Mouse (Mus musculus) embryonic facial prominence, embryonic 10.5 days (tissue): ENCODE measurements around the gene Dbnl. TPM values are rescaled to one million over a fixed set of nuclear protein-coding genes. Genes with fewer than 3 reads are reported as not detected.

Source experiments
- DNase-seq: peaks from one replicate; pipeline ENCODE4 v3.0.0-alpha.2; 2017; ENCODE audit warnings: low spot score
- H3K27ac ChIP-seq: fragments of 300-500 bp; sonication (generic); replicated peaks from 2 replicates; pipeline ENCODE4 v1.5.1; 2016; ENCODE audit warnings: mild to moderate bottlenecking
- H3K27me3 ChIP-seq: fragments of 300-500 bp; sonication (generic); replicated peaks from 2 replicates; pipeline ENCODE4 v1.6.1; 2016; ENCODE audit warnings: low read depth, mild to moderate bottlenecking; ENCODE audit not compliant: poor library complexity, severe bottlenecking
- H3K36me3 ChIP-seq: fragments of 300-500 bp; sonication (generic); replicated peaks from 2 replicates; pipeline ENCODE4 v1.6.1; 2016; ENCODE audit warnings: mild to moderate bottlenecking, moderate library complexity
- H3K4me1 ChIP-seq: fragments of 300-500 bp; sonication (generic); 2 replicates; pipeline ENCODE4 v1.6.1; 2016
- H3K4me3 ChIP-seq: fragments of 300-500 bp; sonication (generic); 2 replicates; pipeline ENCODE4 v1.5.1; 2016; ENCODE audit warnings: mild to moderate bottlenecking, moderate library complexity
- H3K9me3 ChIP-seq: fragments of 300-500 bp; sonication (generic); 2 replicates; pipeline ENCODE4 v1.6.1; 2016; ENCODE audit warnings: mild to moderate bottlenecking
- WGBS: fragments of 180-500 bp; shearing (Covaris S2); methylation state at CpG from one replicate; pipeline ENCODE4 v1.1.7; 2016; 5-methylcytosine and 5-hydroxymethylcytosine counted together
- polyA plus RNA-seq: library from polyadenylated mRNA; unstranded; fragments of >200 nt; fragmentation: Nextera tagmentation; extraction: Ambion mirVana; gene quantifications from 2 replicates; pipeline ENCODE4 v1.2.1, GENCODE M21; 2016

Dbnl gene
- polyA plus RNA-seq, 1 experiment from 2014 or later, result 137 TPM

DNA sequence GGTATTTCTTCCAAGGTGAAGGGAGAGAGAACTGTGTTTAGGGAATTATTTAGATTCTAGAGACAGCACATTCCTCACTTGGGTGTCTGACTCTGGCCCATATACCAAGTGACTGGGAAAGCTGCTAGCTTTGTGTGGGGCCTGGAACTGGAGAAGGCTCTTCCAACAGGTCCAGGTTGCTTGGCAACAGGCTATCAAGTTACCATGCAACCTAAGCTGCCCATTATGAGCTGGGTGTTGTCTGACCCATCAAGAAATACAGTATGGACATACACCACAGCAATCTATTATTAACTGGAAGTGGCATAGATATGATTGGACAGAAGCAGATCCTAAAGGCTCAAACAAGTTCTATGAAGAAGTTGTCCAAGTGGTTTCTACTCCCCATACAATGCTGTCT is 37.1 kb downstream of the Dbnl start:
- DNase-seq, result no peak
- H3K4me1 ChIP-seq, result 0 out of 2 replicates have a peak, but pooled peaks cover 5% of the 10 kb centered on the region
- no peaks in the 10 kb centered on the region for H3K27me3 ChIP-seq
- H3K36me3 ChIP-seq, result peaks cover 28% of the 10 kb centered on the region
- H3K27ac ChIP-seq, result no peak overlapping the region
- H3K4me3 ChIP-seq, result no peak overlapping the region
- no peaks in the 10 kb centered on the region for H3K9me3 ChIP-seq

DNA sequence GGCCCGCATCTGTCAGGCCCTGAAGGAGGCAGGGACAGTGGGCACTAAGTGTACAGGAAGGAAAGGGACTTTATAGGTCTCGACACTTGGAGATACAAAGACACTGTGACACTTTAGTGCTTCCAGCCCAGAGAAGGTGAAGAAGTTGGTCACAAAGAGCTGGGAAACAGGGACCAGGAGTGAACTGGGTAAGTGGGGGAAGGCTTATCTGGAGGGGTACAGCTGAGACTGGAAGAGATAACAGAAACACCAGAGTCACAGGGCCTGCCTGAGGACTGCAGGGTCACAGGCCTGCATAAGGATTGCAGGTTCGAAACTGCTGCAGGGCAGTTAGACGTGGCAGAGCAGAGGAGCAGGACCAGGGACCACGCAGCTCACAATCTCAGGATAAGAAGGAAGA is 39.6 kb downstream of the Dbnl start:
- H3K27me3 ChIP-seq, result no peaks in the 10 kb centered on the region
- 0 out of 2 replicates have a peak, but pooled peaks cover 5% of the 10 kb centered on the region for H3K4me1 ChIP-seq
- H3K4me3 ChIP-seq, result no peak overlapping the region
- no peaks in the 10 kb centered on the region for H3K9me3 ChIP-seq
- no peak overlapping the region for H3K27ac ChIP-seq
- 90% methylated on average over 5 of the region's 5 CpGs for WGBS
- DNase-seq, result no peak
- H3K36me3 ChIP-seq, result peaks cover 53% of the 10 kb centered on the region

DNA sequence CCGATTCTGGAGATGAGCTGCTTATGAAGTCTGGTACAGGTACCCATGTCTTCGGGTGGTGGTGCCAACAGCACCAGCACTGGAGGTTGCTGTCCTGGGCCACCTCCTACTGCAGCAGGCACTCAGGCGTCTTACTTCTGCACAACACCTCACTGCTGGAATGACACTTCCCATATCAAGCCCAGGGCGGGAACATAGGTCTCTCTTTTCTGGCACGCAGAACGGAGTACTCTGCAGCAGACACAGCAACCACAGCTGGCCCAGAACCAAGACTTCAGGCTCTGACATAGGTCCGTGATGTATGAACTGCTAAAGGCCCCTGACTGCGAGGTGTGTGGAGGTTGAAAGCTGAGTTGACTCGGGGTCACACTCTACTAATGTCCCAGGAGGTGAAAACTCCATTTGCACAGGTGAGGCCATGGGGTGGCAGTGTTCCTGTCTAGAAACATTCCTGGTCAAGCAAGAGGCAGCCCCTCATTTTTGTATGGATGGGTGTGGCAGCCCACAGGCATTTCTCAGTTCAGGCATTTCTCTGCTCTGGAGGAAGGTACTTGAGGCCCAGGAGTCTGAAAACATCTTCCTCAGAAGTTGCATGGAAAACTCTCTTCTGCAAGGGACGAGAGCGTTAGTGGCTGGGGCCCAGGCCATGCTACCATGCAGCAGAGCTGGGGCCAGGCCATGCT is 40.4 kb downstream of the Dbnl start:
- DNase-seq, result no peak
- Histone ChIP-seq H3K4me3 (no peak overlapping the region), H3K9me3 (no peaks in the 10 kb centered on the region), H3K36me3 (peaks cover 59% of the 10 kb centered on the region), H3K4me1 (0 out of 2 replicates have a peak, but pooled peaks cover 5% of the 10 kb centered on the region), H3K27ac (no peak overlapping the region), H3K27me3 (no peaks in the 10 kb centered on the region)
- 90% methylated on average over 11 of the region's 11 CpGs for WGBS

DNA sequence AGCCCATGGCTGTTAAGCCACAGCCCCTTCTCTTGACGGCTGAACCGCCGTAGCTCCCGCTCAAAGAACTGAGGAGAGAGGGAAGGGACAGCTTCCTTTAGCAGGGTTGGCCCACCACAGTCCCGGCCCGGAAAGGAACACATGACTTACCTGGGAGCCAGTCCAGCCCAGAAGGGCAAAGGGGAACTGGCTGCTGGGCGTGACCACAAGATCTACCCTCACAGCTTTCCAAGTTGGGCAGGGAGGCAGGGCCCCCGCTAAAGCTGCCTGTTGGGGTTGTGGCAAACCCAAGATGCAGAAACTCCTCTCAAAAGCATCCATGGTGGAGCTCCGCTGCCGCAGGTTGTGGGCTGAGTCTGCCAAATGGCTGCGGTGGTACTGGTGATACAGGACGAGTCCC is 41.0 kb downstream of the Dbnl start:
- H3K27ac ChIP-seq, result no peak overlapping the region
- 0 out of 2 replicates have a peak, but pooled peaks cover 5% of the 10 kb centered on the region for H3K4me1 ChIP-seq
- no peaks in the 10 kb centered on the region for H3K27me3 ChIP-seq
- 90% methylated on average over 12 of the region's 12 CpGs for WGBS
- H3K4me3 ChIP-seq, result no peak overlapping the region
- H3K36me3 ChIP-seq, result peaks cover 64% of the 10 kb centered on the region
- no peaks in the 10 kb centered on the region for H3K9me3 ChIP-seq
- no peak for DNase-seq

DNA sequence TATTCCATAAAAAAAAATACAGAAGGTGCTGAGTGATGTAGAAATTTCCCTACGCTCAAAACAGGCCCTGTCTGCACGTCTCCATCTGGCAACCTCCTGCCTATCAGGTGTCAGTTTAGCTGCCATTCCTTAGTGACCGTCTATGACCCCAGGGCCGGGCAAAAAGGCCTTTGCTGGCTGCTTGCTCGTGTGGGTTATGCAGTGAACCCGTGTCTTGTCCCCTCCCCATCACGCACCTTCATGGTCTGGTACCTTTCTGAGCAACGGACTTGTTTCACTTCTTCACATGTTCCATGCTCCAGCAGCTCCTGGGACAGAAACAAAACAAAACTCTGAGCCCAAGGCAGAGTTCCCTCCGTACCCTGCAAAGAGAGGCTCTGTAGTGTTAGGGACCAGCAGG is 46.2 kb downstream of the Dbnl start:
- Histone ChIP-seq H3K36me3 (peaks cover 49% of the 10 kb centered on the region), H3K27ac (no peak overlapping the region), H3K4me3 (no peak overlapping the region), H3K27me3 (no peaks in the 10 kb centered on the region), H3K9me3 (no peaks in the 10 kb centered on the region), H3K4me1 (peaks cover 18% of the 10 kb centered on the region)
- WGBS, result 84% methylated on average over 9 of the region's 9 CpGs
- no peak for DNase-seq

DNA sequence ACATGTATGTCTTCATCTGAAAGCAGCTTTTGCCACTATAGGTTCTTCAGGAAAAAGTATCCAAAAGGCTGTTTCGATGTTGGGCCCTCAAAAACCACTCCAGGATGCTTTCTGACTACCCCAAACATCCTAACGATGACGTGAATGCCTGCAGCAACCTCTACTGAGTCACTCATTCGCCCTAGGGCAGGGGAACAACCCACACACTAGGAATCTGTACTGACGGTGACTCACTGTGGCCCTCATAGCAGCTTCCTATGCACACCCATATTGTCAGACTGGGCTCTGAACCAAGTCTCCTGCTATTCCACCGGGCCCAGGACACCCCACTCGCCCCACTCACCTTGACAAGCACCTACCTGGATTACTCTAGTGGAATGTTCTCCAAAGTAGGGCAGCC is 46.8 kb downstream of the Dbnl start:
- WGBS, result 84% methylated on average over 7 of the region's 7 CpGs
- no peaks in the 10 kb centered on the region for H3K9me3 ChIP-seq
- no peak overlapping the region for H3K27ac ChIP-seq
- no peaks in the 10 kb centered on the region for H3K27me3 ChIP-seq
- H3K4me3 ChIP-seq, result no peak overlapping the region
- H3K4me1 ChIP-seq, result peaks cover 23% of the 10 kb centered on the region
- H3K36me3 ChIP-seq, result peaks cover 43% of the 10 kb centered on the region
- no peak for DNase-seq

DNA sequence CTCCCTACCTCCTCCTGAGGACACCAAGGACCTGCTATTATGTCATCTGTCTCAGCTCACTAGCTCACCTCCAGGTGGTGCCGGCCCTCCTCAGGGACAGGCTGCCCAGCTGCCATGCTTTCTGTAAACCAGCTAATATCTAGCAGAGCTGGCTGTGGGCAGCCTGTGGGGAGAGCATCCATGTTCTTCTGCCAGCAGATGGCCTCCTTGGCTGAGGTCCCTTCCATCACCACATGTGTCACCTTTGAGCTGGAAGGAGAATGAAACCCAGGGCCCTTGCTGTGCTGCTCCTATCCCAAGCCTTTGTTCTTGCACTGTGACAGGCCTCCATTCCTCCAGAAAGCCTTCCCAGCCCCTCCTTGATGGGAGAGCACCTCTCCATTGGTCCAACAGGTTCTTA is 47.8 kb downstream of the Dbnl start:
- no peak overlapping the region for H3K27ac ChIP-seq
- no peak for DNase-seq
- H3K4me1 ChIP-seq, result peaks cover 24% of the 10 kb centered on the region
- H3K27me3 ChIP-seq, result no peaks in the 10 kb centered on the region
- 60% methylated on average over 1 of the region's 1 CpGs for WGBS
- no peaks in the 10 kb centered on the region for H3K9me3 ChIP-seq
- H3K4me3 ChIP-seq, result no peak overlapping the region
- peaks cover 35% of the 10 kb centered on the region for H3K36me3 ChIP-seq

DNA sequence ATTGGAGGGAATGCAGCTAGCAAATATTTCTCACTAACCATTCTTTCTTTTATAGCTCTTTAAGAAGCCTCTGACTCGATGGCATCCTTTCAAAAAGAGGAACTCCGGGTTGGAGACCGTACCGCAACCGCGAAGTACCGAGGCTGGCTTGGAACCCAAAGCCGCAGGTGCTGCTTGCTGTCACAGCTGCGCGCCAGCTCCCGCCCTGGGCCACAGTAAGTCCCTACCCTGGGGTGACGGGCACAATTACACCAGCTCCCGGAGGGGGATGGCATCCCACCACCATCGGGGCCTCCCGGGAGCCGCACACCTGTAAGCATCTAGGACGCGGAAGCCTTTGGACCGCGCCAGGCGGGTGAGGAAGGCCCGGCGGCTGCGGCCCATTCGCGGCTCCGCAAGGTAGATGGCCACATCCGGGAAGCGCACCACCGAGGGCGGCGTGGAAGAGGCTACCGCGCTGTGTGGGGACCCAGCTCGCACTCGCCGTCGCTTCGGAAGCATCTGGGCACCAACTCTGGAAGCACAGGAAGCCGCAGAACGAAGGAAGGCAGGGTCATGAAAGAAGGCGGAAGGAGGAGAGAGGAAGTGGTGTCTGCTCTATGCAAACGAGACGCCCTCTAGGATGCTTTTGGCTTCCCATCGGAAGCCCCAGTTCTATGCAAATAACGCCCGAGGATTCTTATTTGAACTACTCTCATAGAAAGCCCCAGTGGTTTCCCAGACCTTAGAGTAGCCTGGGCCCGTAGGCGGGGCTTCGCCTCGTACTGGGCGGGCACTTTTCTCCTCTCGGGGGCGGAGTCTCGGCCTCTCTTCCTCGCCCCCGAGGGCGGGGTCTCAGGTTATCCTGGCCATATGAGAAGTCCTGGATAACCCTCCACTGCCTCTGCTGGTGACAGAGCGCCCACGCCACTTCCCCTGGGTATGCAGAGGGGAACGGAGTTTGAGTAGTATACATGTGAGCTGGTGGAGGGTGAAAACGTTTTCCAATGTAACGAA is 49.3 kb downstream of the Dbnl start, which contains the start of gene Polm:
Polm (minus strand) TSS at position 766 of the 996 bp plus-strand sequence.
- peak; percentile 94 for DNase-seq
- no peaks in the 10 kb centered on the region for H3K9me3 ChIP-seq
- no peaks in the 10 kb centered on the region for H3K27me3 ChIP-seq
- H3K4me3 ChIP-seq, result peak within 1 kb of the TSS; percentile 91
- H3K36me3 ChIP-seq, result peaks cover 21% of the 10 kb centered on the region
- WGBS, result under 1% methylated on average over 63 of the region's 63 CpGs
- H3K27ac ChIP-seq, result peak within 1 kb of the TSS; percentile 87
- peaks cover 24% of the 10 kb centered on the region for H3K4me1 ChIP-seq

DNA sequence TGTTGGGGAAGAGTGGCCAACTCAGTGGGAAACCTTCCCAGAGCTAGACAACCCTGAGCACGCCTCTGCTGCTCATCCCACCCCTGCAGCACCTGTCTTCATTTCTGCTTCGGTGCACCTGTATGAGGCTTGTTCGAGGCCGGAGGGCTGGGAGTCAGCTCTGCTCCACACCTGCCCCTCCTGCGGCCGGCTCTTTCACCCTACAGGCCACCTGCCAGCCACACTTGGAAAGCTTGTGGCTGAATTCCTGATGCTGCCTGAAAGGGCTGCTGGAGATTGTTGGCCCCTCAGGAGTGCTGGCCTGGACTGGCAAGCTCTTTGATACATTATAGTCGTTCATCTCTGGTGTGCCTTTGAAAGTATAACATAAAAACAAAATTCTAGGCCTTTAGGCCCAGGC is 52.1 kb downstream of the Dbnl start:
- H3K36me3 ChIP-seq, result no peaks in the 10 kb centered on the region; the same call in 1 of the 2 replicates
- no peak for DNase-seq
- peaks cover 24% of the 10 kb centered on the region for H3K4me1 ChIP-seq
- no peak overlapping the region for H3K27ac ChIP-seq
- no peaks in the 10 kb centered on the region for H3K27me3 ChIP-seq
- no peaks in the 10 kb centered on the region for H3K9me3 ChIP-seq
- WGBS, result 76% methylated on average over 7 of the region's 7 CpGs
- no peak overlapping the region for H3K4me3 ChIP-seq

DNA sequence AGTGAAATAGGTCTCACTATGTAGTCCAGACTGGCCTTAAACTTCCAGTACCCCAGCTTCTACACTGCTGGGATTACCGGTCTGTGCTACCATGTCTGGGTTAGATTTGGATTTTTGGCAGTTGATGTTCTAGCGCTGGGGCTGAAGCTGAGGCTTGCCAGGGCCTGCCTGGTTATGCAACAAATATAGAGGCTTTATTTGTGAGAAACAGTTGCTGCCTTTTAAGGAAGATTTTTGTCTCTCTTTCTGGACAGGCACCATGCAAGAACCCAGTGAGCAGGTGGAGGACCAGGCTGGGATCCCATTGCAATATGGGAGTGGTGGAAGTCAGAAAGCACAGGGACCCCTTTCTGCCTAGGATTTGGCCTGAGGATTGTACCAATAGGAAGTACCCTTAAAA is 53.5 kb downstream of the Dbnl start:
- no peaks in the 10 kb centered on the region for H3K9me3 ChIP-seq
- H3K27me3 ChIP-seq, result no peaks in the 10 kb centered on the region
- WGBS, result 91% methylated on average over 2 of the region's 2 CpGs

DNA sequence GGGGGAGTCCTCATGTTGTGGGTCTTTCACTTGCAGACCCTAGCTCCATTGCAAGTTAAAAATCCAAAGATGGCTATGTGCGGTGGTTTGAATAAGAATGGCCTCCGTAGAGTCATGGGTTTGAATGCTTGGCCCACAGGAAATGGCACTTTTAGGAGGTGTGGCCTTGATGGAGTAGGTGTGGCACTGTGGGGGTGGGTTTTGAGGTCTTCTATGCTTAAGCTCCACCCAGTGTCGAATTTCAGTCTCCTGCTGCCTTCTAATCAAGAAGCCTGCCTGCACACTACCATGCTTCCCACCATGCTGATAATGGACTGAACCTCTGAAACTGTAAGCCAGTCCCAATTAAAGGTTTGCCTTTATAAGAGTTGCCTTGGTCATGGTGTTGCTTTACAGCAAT is 54.8 kb downstream of the Dbnl start:
- Histone ChIP-seq H3K27me3 (no peaks in the 10 kb centered on the region), H3K27ac (no peak overlapping the region), H3K9me3 (no peaks in the 10 kb centered on the region), H3K4me1 (peaks cover 7% of the 10 kb centered on the region), H3K4me3 (no peak overlapping the region), H3K36me3 (no peaks in the 10 kb centered on the region)
- no peak for DNase-seq
- WGBS, result 86% methylated on average over 3 of the region's 3 CpGs

More for the DNA sequence above, 53.5 kb downstream of the Dbnl start:
- Histone ChIP-seq H3K27ac (no peak overlapping the region), H3K36me3 (no peaks in the 10 kb centered on the region), H3K4me1 (peaks cover 16% of the 10 kb centered on the region), H3K4me3 (no peak overlapping the region)
- DNase-seq, result no peak

DNA sequence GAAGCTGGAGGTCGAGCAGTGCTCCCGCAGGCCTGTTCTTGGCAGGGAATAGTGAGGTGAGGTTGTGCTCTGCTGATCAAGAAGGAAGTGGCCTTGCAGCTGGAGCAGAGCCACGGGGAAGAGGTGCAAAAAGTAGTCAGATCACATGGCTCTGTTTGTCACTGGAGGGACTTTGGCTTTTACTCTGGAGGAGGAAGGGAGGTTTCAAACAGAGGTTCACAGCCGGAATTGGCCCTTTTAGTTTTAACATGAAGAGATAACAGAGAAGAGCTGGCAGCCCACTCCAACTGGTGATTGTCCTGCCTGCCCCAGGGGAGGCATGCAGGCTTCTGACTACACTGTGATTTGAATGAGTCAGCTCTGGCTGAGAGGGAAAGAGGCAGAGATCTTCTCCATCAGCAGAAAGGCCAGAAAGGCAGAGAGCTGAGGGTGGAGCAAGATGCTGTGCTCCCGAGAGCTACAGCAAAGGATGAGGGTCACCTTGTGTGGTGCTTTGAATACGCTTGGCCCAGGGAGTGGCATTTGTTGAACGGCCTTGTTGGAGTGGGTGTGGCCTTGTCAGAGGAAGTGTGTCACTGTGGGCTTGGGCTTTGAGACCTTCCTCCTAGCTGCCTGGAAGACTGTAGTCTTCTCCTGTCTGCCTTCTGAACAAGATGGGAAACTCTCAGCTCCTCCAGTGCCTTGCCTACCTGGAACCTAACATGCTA is 58.5 kb downstream of the Dbnl start:
- Histone ChIP-seq H3K9me3 (no peaks in the 10 kb centered on the region), H3K27ac (no peak overlapping the region), H3K4me3 (no peak overlapping the region), H3K36me3 (no peaks in the 10 kb centered on the region), H3K4me1 (no peaks in the 10 kb centered on the region), H3K27me3 (no peaks in the 10 kb centered on the region)
- 74% methylated on average over 7 of the region's 7 CpGs for WGBS
- DNase-seq, result no peak
